Mouse (Mus musculus): ENCODE results near the gene Nenf. TPM values are rescaled to one million over a fixed set of nuclear protein-coding genes. Genes with fewer than 3 reads are reported as not detected.

Nenf gene
- total and polyA plus RNA-seq, 2 experiments from 2014 or later, result 184 to 185 TPM

GRCm38 (mm10) chr1:191352786-191353488, 34.9 kb upstream of the Nenf start:
- Histone ChIP-seq H3K4me1 (ENCODE audit: insufficient read depth, low read length) (no peaks in the 10 kb centered on the region), H3K9me3 (ENCODE audit: low read length) (no peaks in the 10 kb centered on the region), H3K9ac (replicated peaks; ENCODE audit: low read length, poor library complexity, severe bottlenecking) (no peak overlapping the region), H3K4me2 (ENCODE audit: low read depth, low read length, poor library complexity, severe bottlenecking) (no peak overlapping the region), H3K27ac (ENCODE audit: low read depth, low read length) (no peak overlapping the region), H3K27me3 (ENCODE audit: insufficient read depth, low read length) (no peaks in the 10 kb centered on the region), H3K36me3 (ENCODE audit: insufficient read depth, low read length) (peaks cover 54% of the 10 kb centered on the region), H3K4me3 (ENCODE audit: low read depth, low read length) (no peak overlapping the region)
- no peak for ATAC-seq (ENCODE audit: low FRiP score)
- DNase-seq (ENCODE audit: low spot score), result peak; percentile 76
- TF ChIP-seq CTCF (IDR thresholded peaks at IDR 0.05), result peak; percentile 71
- WGBS, result 62% methylated on average over 14 of the region's 14 CpGs

- Histone ChIP-seq H3K9me3 (ENCODE audit: low read length) (no peaks in the 10 kb centered on the region), H3K36me3 (ENCODE audit: insufficient read depth, low read length) (peaks cover 61% of the 10 kb centered on the region)
Observed at GRCm38 (mm10) chr1:191350355-191350754, 32.4 kb upstream of the Nenf start.

GRCm38 (mm10) chr1:191349486-191350037, 31.6 kb upstream of the Nenf start:
- 81% methylated on average over 23 of the region's 23 CpGs for WGBS
- Histone ChIP-seq H3K9ac (replicated peaks; ENCODE audit: low read length, poor library complexity, severe bottlenecking) (no peak overlapping the region), H3K4me3 (ENCODE audit: low read depth, low read length) (no peak overlapping the region), H3K9me3 (ENCODE audit: low read length) (no peaks in the 10 kb centered on the region), H3K4me1 (ENCODE audit: insufficient read depth, low read length) (no peaks in the 10 kb centered on the region), H3K27ac (ENCODE audit: low read depth, low read length) (no peak overlapping the region), H3K27me3 (ENCODE audit: insufficient read depth, low read length) (no peaks in the 10 kb centered on the region), H3K4me2 (ENCODE audit: low read depth, low read length, poor library complexity, severe bottlenecking) (no peak overlapping the region), H3K36me3 (ENCODE audit: insufficient read depth, low read length) (peaks cover 69% of the 10 kb centered on the region)
- DNase-seq (ENCODE audit: low spot score), result no peak
- ATAC-seq (ENCODE audit: low FRiP score), result no peak
- no peak for TF ChIP-seq CTCF (IDR thresholded peaks at IDR 0.05)

More at GRCm38 (mm10) chr1:191350355-191350754, 32.4 kb upstream of the Nenf start:
- no peak for TF ChIP-seq CTCF (IDR thresholded peaks at IDR 0.05)
- Histone ChIP-seq H3K27ac (ENCODE audit: low read depth, low read length) (no peak overlapping the region), H3K4me3 (ENCODE audit: low read depth, low read length) (no peak overlapping the region), H3K27me3 (ENCODE audit: insufficient read depth, low read length) (no peaks in the 10 kb centered on the region), H3K4me2 (ENCODE audit: low read depth, low read length, poor library complexity, severe bottlenecking) (no peak overlapping the region), H3K9ac (replicated peaks; ENCODE audit: low read length, poor library complexity, severe bottlenecking) (no peak overlapping the region), H3K4me1 (ENCODE audit: insufficient read depth, low read length) (no peaks in the 10 kb centered on the region)
- DNase-seq (ENCODE audit: low spot score) (no peak), ATAC-seq (ENCODE audit: low FRiP score) (no peak)
- 99% methylated on average over 5 of the region's 5 CpGs for WGBS

DNA sequence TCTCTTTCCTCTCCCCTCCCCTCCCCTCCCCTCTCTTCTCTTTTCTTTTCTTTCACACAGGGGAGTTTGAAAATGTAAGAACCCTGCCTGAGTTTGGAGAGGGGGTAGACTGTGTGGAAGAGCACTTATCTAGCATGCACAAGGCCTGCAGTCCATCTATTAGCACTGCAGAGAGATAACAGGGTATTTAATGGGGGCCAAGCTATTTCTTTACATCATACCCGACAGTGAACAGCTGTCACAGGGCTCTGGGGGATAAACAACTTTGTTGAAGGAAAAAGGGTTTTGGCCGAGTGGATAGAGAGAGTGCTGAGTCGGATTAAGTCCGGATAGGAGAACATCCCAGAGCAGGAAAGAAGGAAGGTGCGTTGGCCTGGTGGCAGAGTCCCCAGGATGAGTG, 31.0 kb upstream of the Nenf start:
- H3K27ac ChIP-seq (ENCODE audit: low read depth, low read length), result no peak overlapping the region
- no peak overlapping the region for H3K4me3 ChIP-seq (ENCODE audit: low read depth, low read length)
- H3K9me3 ChIP-seq (ENCODE audit: low read length), result no peaks in the 10 kb centered on the region
- ATAC-seq (ENCODE audit: low FRiP score) (no peak), DNase-seq (ENCODE audit: low spot score) (no peak)
- TF ChIP-seq CTCF (IDR thresholded peaks at IDR 0.05), result no peak
- H3K36me3 ChIP-seq (ENCODE audit: insufficient read depth, low read length), result peaks cover 69% of the 10 kb centered on the region
- H3K4me2 ChIP-seq (ENCODE audit: low read depth, low read length, poor library complexity, severe bottlenecking), result no peak overlapping the region
- H3K27me3 ChIP-seq (ENCODE audit: insufficient read depth, low read length), result no peaks in the 10 kb centered on the region
- WGBS, result 55% methylated on average over 5 of the region's 5 CpGs
- no peaks in the 10 kb centered on the region for H3K4me1 ChIP-seq (ENCODE audit: insufficient read depth, low read length)
- H3K9ac ChIP-seq (replicated peaks; ENCODE audit: low read length, poor library complexity, severe bottlenecking), result no peak overlapping the region

GRCm38 (mm10) chr1:191348592-191348991, 30.6 kb upstream of the Nenf start:
- TF ChIP-seq CTCF (IDR thresholded peaks at IDR 0.05), result no peak
- peaks cover 71% of the 10 kb centered on the region for H3K36me3 ChIP-seq (ENCODE audit: insufficient read depth, low read length)
- WGBS, result 89% methylated on average over 2 of the region's 2 CpGs
- H3K4me3 ChIP-seq (ENCODE audit: low read depth, low read length), result no peak overlapping the region
- H3K27me3 ChIP-seq (ENCODE audit: insufficient read depth, low read length), result no peaks in the 10 kb centered on the region
- ATAC-seq (ENCODE audit: low FRiP score) (no peak), DNase-seq (ENCODE audit: low spot score) (no peak)
- no peak overlapping the region for H3K27ac ChIP-seq (ENCODE audit: low read depth, low read length)
- no peak overlapping the region for H3K4me2 ChIP-seq (ENCODE audit: low read depth, low read length, poor library complexity, severe bottlenecking)
- no peaks in the 10 kb centered on the region for H3K9me3 ChIP-seq (ENCODE audit: low read length)
- H3K4me1 ChIP-seq (ENCODE audit: insufficient read depth, low read length), result no peaks in the 10 kb centered on the region
- no peak overlapping the region for H3K9ac ChIP-seq (replicated peaks; ENCODE audit: low read length, poor library complexity, severe bottlenecking)

DNA sequence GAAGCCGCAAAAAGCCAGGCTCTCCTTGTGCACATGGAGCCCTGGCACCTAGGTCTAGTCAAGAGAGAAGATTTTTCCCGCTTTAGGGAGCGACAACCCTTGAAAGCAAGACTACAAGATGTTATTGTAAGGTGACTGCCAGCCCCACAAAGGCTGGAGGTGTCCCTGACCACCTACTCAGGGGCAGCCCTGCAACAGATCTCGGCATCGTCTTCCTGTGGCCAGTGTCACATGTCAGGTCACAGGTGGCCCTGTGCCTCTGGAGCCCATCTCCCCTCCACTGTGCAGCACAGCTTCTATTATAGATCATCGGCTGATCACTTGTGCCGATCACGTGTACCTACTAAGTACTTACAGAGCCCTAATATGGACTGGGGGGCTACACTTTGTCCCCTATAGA, 29.6 kb upstream of the Nenf start:
- peaks cover 70% of the 10 kb centered on the region for H3K36me3 ChIP-seq (ENCODE audit: insufficient read depth, low read length)
- H3K27me3 ChIP-seq (ENCODE audit: insufficient read depth, low read length), result no peaks in the 10 kb centered on the region
- ATAC-seq (ENCODE audit: low FRiP score), result no peak
- WGBS, result 94% methylated on average over 8 of the region's 8 CpGs
- H3K27ac ChIP-seq (ENCODE audit: low read depth, low read length), result no peak overlapping the region
- H3K4me3 ChIP-seq (ENCODE audit: low read depth, low read length), result no peak overlapping the region
- no peaks in the 10 kb centered on the region for H3K4me1 ChIP-seq (ENCODE audit: insufficient read depth, low read length)
- no peak overlapping the region for H3K9ac ChIP-seq (replicated peaks; ENCODE audit: low read length, poor library complexity, severe bottlenecking)
- TF ChIP-seq CTCF (IDR thresholded peaks at IDR 0.05), result no peak
- no peak overlapping the region for H3K4me2 ChIP-seq (ENCODE audit: low read depth, low read length, poor library complexity, severe bottlenecking)
- H3K9me3 ChIP-seq (ENCODE audit: low read length), result no peaks in the 10 kb centered on the region
- no peak for DNase-seq (ENCODE audit: low spot score)
